Mouse (Mus musculus) small intestine, adult 2 months (tissue): ENCODE data around the gene Mex3a.

ENCODE experiments used
- CTCF ChIP-seq: fragments of 200-500 bp; IDR thresholded peaks from 2 replicates; pipeline ENCODE4 v1.5.1; 2012; ENCODE audit warnings: low read depth, mild to moderate bottlenecking, control low read depth, inconsistent platforms, low read length, moderate library complexity, mixed read lengths; ENCODE audit not compliant: insufficient replicate concordance, insufficient read length; ENCODE audit errors: extremely low read depth
- POLR2A ChIP-seq: fragments of 200-500 bp; IDR thresholded peaks from 2 replicates; pipeline ENCODE4 v1.6.1; 2012; ENCODE audit warnings: low read depth, mild to moderate bottlenecking, control low read depth, inconsistent platforms, low read length, moderate library complexity

DNA sequence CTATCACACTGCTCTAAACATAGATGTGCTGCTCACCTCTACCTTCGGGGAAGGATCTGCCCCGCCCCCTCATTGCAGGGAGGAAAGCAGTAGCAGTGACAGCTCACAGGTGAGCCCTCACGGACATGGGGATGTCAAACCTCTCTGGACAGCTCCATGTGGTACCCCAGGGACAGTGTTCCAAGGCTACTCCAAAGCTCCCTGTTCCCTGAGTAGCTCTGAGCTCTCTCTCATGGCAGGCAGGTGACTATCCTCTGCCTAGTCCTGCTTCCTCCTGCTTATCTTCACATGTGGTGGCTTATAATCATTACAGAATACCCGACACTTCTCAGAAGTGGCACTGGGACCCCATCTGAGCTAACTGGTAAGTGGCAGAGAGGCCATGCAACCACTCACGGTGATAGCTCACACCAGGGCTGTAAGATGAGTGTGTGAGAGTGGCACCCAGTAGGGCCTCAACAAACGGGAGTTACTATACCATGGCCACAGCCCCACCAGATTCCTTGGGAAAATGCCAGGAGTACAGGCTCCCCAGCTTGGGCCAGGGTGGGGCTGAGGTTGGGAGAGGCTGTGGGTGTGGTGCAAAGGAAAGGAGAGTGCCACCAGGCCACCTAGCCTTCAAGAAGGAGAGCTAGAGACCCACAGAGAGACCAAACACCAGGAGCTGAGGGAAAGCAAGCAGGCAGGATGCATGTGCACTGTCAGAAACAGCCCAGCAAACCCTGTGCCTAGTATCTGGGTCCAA is 14.7 kb downstream of the Mex3a start:
- TF ChIP-seq CTCF, result no peak
- TF ChIP-seq POLR2A, result no peak
